Mouse (Mus musculus): ENCODE data around the gene Csf2rb2.

DNA sequence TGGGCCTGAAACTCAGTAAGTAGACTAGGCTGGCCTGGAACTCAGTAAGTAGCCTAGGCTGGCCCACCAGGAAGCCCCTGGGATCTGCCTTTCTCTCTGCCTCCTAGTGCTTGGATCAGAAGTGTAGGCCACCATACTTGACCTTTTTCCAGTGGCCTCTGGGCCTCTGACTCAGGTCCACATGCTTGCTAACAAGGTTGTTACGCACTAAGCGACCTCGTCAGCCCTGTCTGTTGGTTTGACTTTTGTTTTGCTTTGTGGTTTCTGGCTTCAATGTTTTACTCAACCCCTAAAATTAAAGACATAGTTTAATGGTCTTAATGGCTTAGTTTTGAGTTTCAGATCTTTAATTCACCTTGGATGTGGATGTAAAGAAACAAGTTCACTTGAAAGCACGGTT lies 25.2 kb upstream of the Csf2rb2 start:
- TF ChIP-seq CTCF (IDR thresholded peaks at IDR 0.05; ENCODE audit: low read depth, low read length) (no peak), POLR2A (IDR thresholded peaks at IDR 0.05; ENCODE audit: extremely low read depth, insufficient read depth, low read length) (no peak)
